Mouse (Mus musculus) bone marrow macrophage, adult 2 months (primary cell): ENCODE measurements around the gene Cadps.

Source experiments
- CTCF ChIP-seq: IDR thresholded peaks from 2 replicates; pipeline ENCODE4 v1.5.1; 2012; ENCODE audit warnings: low read depth, mild to moderate bottlenecking, low read length, moderate library complexity
- POLR2A ChIP-seq: IDR thresholded peaks from 2 replicates; pipeline ENCODE4 v1.6.1; 2012; ENCODE audit warnings: mild to moderate bottlenecking, low read depth, low read length, borderline replicate concordance

DNA sequence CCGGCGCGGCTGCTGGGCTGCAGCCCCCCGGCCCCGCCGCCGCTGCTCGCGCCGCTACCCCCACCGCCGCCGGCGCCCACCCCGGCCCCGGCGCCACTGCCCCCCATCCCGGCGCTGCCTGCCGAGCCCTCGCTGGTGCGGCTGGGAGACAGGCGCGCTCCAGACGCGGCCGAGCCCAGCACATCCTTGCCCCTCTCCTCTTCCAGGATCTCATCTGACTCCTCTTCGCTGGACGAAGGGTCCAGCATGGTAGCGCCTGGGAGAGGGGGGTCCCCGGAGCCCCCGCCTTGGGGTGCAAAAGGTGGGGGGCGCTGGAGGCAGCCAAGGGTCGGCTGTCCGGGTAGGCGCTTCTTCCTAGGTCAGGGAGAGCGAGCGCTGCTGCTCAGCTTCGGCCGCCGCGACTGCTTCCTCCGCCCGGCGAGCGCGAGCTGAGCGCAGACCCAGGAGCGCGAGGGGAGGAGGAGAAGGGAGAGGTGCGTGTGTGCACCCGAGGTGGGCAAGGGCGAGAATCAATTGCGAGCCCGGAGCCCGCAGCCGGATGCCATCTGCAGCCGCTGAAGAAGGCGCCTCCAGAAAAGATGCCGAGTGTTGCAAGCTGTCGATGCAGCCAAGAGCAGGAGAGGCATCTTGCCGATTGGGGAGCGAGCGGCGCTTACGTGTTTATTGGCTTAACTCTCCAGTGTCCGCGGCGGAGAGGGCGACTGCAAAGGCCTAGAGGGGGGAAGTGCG, at the start of gene Cadps:
- TF ChIP-seq CTCF (no peak), POLR2A (no peak)
